In the genomic region with DNA sequence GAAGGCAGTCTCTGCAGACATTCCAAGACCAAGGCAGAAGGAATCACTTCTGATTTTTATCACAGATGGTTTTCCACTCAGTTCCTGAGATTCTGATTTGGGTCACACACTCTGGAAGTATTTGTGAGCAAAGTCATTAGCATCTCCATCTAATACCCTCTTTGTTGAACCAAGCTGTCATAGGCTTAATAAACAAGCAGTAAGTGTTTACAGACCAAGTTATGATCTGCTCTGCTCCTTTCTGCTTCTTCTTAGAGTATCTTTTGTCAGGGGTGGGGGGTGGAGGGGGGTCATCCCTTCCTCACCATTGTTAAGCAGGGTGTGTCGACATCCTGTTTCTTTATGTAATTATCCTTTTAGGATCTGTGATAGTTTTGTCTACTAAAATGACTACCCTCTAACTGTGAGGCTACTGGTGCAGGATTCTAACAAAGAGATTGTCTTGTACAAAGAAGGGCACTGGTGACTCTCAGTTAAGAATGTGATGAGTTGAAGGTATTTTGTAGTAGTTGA, we compare ENCODE assay signal across 18 mouse cellular contexts.
DNase-seq lines count a peak whose midpoint lies in the region; ATAC-seq and TF ChIP-seq lines count a peak whose summit lies in the region.
"Had no signal": no experiment of that assay in that cellular context is flagged by ENCODE, and none has a peak within 500 bp of the region (broad histone marks: within the 10 kb centered on the region; RNA-seq: fewer than 3 reads in every experiment).

No protein-coding gene starts in this region.

- ATAC-seq in kidney, embryonic 15.5 days (replicated peaks; ENCODE audit: low FRiP score), result no peak

- H3K36me3 ChIP-seq in heart, embryonic 10.5 days, result no peaks in the 10 kb centered on the region
- no peaks in the 10 kb centered on the region for H3K36me3 ChIP-seq in kidney, embryonic 15.5 days
- H3K36me3 ChIP-seq: embryonic facial prominence, embryonic 10.5 days; limb, embryonic 10.5 days; liver, embryonic 13.5 days; neural tube, embryonic 12.5 days had no signal

- H3K27me3 ChIP-seq in heart, embryonic 10.5 days (ENCODE audit: insufficient read depth, poor library complexity, severe bottlenecking), result no peaks in the 10 kb centered on the region
- H3K27me3 ChIP-seq in kidney, embryonic 15.5 days, result no peaks in the 10 kb centered on the region
- H3K27me3 ChIP-seq: forebrain, embryonic 13.5 days; liver, embryonic 13.5 days; neural tube, embryonic 12.5 days had no signal

- H3K9ac ChIP-seq in kidney, embryonic 15.5 days, result no peak overlapping the region
- H3K9ac ChIP-seq: forebrain, embryonic 13.5 days; liver, embryonic 13.5 days; neural tube, embryonic 12.5 days had no signal

- TF ChIP-seq POLR2A in bone marrow macrophage, adult 2 months (IDR thresholded peaks at IDR 0.05; ENCODE audit: borderline replicate concordance, low read depth, low read length), result no peak

- H3K4me2 ChIP-seq in kidney, embryonic 15.5 days, result no peak overlapping the region
- H3K4me2 ChIP-seq: forebrain, embryonic 13.5 days; liver, embryonic 13.5 days; neural tube, embryonic 12.5 days had no signal

- peak; percentile 14 for DNase-seq in heart, embryonic 10.5 days (ENCODE audit: low spot score)
- no peak for DNase-seq in heart, postnatal 25 days (ENCODE audit: low spot score)
- DNase-seq in kidney, postnatal 10 days, result no peak
- peak; percentile 38 for DNase-seq in lung, postnatal 36 days
- DNase-seq in thymus, postnatal 25 days, result no peak
- DNase-seq: adrenal gland, adult 8-10 months; cerebellum, adult 18-20 months; gastrocnemius, postnatal 36 days; kidney, postnatal 25 days; liver, embryonic 13.5 days; thymus, postnatal 36 days had no signal

- H3K27ac ChIP-seq in heart, embryonic 10.5 days, result no peak overlapping the region
- 0 out of 2 replicates have a peak overlapping the region, but pooled peaks have one; percentile 38 for H3K27ac ChIP-seq in kidney, embryonic 15.5 days
- H3K27ac ChIP-seq in bone marrow macrophage, adult 2 months (ENCODE audit: insufficient read depth, low read depth, low read length), result peak overlapping the region; percentile 89
- H3K27ac ChIP-seq: embryonic facial prominence, embryonic 10.5 days; forebrain, embryonic 13.5 days; left cerebral cortex, adult 2 months; limb, embryonic 10.5 days; liver, embryonic 13.5 days; neural tube, embryonic 12.5 days had no signal

- 73% methylated on average over 1 of the region's 1 CpGs for WGBS in heart, embryonic 10.5 days
- 58% methylated on average over 1 of the region's 1 CpGs for WGBS in kidney, embryonic 15.5 days

- no peak overlapping the region for H3K4me3 ChIP-seq in heart, embryonic 10.5 days
- no peak overlapping the region for H3K4me3 ChIP-seq in kidney, embryonic 15.5 days (replicated peaks)
- H3K4me3 ChIP-seq in bone marrow macrophage, adult 2 months (ENCODE audit: insufficient read depth, low read length), result no peak overlapping the region
- H3K4me3 ChIP-seq: embryonic facial prominence, embryonic 10.5 days; forebrain, embryonic 13.5 days; left cerebral cortex, adult 2 months; limb, embryonic 10.5 days; liver, embryonic 13.5 days; neural tube, embryonic 12.5 days had no signal

- H3K9me3 ChIP-seq in heart, embryonic 10.5 days, result no peaks in the 10 kb centered on the region
- H3K9me3 ChIP-seq in kidney, embryonic 15.5 days (replicated peaks), result no peaks in the 10 kb centered on the region
- H3K9me3 ChIP-seq: embryonic facial prominence, embryonic 10.5 days; forebrain, embryonic 13.5 days; limb, embryonic 10.5 days; liver, embryonic 13.5 days; neural tube, embryonic 12.5 days had no signal

- intact Hi-C loops in heart, postnatal 25 days (cut with DNase I), result loop anchor here (2.0 to 5.0 kb wide), 2 partner anchors 360 to 1006 kb away; no protein-coding TSS in a partner anchor

- no peaks in the 10 kb centered on the region; the same call in 1 of the 2 replicates for H3K4me1 ChIP-seq in heart, embryonic 10.5 days
- H3K4me1 ChIP-seq in kidney, embryonic 15.5 days, result 0 out of 2 replicates have a peak, but pooled peaks cover 6% of the 10 kb centered on the region
- H3K4me1 ChIP-seq in bone marrow macrophage, adult 2 months (ENCODE audit: control insufficient read depth, insufficient read depth, low read length), result peaks cover 37% of the 10 kb centered on the region
- H3K4me1 ChIP-seq: liver, embryonic 13.5 days; neural tube, embryonic 12.5 days had no signal

- no peak for TF ChIP-seq CTCF in bone marrow macrophage, adult 2 months (IDR thresholded peaks at IDR 0.05; ENCODE audit: low read depth, low read length)

Comparison
In these comparisons a context has a peak if more than half of its experiments do, and no peak if none do; other contexts are left out.
1. DNase-seq: peak in heart, embryonic 10.5 days (single experiment) and lung, postnatal 36 days (single experiment); none in heart, postnatal 25 days (single experiment), kidney, postnatal 10 days (single experiment) and thymus, postnatal 25 days (single experiment).